Mouse (Mus musculus): ENCODE results near the gene Cbx6.
"Not testable (repeated sequence)": the region's sequence is repeated elsewhere in the genome, so short reads cannot be mapped to it uniquely, and the experiment has no call there.

The Cbx6 gene

DNA sequence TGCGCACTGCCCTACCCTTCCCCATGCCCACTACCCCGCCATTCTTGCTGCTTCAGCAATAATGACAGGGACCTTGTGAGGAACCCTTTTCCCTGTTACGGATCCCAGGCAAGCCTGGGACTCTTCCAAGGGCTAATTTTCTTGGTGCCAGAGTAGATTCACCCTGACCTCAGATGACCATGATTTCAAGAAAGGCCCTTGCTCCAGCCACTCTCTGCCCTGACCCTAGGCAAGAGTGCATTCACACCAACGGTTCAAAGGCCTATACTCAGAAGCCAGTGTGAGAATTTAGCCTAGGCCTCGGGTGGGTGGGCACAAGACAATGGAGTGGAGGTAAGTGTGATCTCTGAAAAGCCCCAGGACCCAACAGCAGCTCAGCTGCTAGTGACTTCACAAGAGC is 5.1 kb downstream of the Cbx6 start:
- DNase-seq: no peak

- peak; percentile 51 for DNase-seq
These were observed 6.0 kb downstream of the Cbx6 start for GRCm38 (mm10) chr15:79828366-79829035.

- peak; percentile 30 for DNase-seq
These were observed 6.7 kb downstream of the Cbx6 start for GRCm38 (mm10) chr15:79827778-79828210.

GRCm38 (mm10) chr15:79827061-79827777 is 7.3 kb downstream of the Cbx6 start:
- DNase-seq: peak; percentile 17

DNA sequence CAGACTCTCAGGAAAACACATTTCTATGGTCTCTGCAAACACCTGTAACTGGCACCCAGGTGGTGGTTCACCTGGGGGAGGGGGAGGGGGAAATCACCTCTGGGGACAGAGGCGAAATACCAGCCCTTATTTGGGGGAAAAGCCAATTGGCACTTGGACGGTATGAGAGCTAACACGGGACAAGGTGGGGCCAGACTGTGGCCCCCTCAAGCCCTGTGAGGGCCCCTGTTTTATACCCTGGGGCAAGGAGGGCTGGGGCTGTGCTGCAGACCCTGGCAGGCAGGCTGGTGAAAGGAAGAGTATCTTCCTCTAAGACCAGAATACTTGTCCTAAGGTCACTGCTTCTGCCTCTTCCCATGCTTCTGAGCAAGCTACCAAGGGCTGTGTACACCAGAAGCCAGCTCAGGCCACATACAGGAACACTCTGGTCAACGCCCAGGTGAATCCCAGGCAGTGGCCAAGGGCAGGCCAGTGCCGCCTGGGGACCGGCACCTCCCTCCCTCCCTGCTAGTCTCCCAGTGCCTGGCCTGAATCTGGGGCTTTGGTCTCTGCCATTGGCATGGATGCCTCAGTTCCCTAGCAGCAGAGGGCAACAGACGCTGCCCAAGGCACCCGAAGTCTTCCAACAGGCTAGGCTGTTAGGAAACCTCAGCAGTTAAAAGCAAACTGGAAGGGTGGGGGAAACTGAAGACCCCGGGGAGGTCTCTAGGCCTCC is 8.1 kb downstream of the Cbx6 start:
- peak; percentile 9 for DNase-seq

DNA sequence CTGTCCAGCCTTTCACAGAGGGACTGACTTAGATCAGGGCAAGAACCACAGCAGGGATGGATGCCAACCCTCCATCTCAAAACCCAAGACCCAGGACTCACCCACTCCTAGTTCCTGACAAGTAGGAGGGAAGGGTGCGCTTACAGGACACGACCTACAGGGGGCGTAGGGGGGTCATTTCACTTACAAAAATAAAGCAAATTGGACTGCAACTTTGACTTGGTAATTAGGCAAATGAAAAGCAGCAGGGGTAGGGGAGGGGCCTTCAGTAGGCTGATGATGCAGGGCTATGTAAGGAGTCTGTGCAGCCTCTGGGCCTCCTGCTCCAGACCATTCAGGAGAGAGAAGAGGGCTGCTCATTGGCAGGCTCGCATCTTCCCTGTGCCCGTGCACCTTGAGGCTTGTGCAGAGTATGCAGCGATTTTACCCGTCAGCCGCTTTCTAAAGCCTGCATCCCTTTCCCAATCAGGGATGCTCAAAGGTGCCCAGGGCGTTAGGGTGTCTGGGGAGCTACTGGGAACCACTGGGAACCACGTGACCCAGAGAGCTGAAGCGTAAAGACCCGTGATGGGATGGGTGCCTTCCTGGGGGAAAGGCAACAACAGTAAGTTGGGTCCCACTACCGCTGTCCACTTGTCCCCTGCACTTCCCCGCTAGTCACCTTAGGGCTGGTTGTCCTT is 9.2 kb downstream of the Cbx6 start:
- no peak for DNase-seq

DNA sequence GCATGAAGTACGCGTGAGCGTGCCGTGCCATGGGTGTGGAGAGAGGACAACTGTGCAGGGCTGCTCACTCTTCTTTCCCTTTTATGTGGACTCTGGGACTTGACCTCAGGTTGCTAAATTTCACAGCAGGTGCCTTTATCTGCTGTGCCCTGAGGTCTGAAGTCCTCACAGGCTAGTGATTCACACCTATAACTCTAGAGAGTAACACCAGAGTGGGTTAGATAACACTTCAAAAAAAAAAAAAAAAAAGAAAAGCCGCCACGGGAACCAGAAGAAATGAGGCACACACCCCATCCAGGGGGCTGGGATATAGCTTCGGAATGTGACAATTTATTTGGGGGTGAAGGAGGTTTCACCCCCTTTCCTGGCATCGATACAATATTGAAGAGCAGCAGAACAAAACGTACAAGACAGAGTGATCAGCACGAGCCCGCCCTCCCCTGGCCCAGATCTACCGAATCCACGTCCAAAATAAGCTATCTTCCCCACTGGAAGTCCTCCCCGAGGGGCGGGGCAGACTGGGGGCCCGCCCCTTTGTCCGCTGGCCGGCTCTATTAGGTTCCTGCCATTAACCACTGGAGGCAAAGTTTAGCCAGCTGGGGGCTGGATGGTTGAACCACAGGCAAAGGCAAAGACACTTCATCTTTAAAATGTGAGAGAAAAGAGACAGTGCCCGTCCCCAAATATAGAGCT is 10.8 kb downstream of the Cbx6 start:
- DNase-seq: peak; percentile 37

GRCm38 (mm10) chr15:79822265-79823199 is 12.0 kb downstream of the Cbx6 start:
- peak; percentile 46 for DNase-seq

GRCm38 (mm10) chr15:79818325-79818724 is 16.2 kb downstream of the Cbx6 start:
- no peak for DNase-seq

DNA sequence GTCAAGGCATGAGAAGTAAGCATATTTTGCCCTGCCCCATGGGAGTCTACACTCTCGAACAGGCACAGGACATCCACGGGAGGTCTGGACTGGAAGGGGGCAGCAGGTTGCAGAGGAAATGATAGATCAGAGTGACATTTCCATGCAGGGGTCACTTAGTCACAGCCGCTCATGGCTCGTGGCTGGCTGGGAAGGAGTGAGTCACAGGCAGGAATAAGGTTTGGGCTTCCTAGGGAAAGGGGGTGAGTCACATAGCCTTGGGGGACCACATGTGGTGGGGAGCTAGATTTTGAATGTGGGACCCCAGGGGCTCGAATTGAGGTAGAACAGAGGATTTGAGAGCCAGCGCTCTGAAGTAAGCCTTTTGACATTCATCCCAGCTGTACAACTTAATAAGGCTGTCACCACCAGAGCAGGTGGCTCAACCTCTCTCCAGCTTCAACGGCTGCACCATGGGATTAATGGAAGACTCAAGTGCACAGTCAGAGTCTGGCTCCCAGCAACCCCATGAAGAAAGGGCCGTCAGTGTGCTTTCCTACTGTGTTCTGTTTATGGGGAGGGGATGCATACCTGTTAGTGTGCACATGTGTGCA is 20.7 kb downstream of the Cbx6 start:
- DNase-seq: no peak

DNA sequence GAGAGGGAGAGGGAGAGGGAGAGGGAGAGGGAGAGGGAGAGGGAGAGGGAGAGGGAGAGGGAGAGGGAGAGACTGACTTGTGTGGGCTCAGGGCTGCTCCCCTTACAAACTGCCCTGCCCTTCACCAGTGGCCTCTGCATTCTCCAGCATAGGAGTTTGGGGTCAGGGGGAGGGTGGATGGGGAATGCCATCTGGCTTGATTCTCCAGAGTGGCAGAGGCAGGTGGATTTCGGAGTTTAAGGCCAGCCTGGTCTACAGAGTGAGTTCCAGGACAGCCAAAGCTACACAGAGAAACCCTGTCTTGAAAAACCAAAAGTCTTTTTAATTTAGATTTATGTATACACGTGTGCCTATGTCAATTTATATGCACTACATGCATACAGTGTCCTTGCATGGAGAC is 21.6 kb downstream of the Cbx6 start:
- DNase-seq: not testable (repeated sequence)

GRCm38 (mm10) chr15:79810997-79811396 is 23.5 kb downstream of the Cbx6 start:
- DNase-seq: no peak

DNA sequence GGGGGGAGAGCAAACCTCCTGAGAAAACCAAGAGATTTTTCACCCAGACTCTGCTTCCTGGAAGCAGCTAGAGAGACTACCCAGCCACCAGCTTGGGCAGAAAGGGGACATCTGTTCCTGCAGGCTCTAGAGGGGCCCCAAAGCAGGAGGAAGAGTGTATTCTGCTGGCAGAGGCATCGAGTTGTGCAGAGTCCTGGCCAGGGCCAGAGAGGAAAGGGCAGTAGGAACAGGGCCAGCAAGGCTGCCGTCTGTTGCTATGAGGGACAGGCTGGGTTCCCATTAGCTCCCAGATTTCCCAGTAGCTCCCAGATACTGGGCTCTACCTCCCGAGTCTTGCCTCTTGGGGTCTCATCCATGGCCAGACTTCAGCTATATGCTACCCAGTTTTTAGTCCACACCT is 24.4 kb downstream of the Cbx6 start:
- no peak for DNase-seq

GRCm38 (mm10) chr15:79808658-79809057 is 25.8 kb downstream of the Cbx6 start:
- no peak for DNase-seq

GRCm38 (mm10) chr15:79808114-79808513 is 26.4 kb downstream of the Cbx6 start:
- DNase-seq: peak; percentile 55

DNA sequence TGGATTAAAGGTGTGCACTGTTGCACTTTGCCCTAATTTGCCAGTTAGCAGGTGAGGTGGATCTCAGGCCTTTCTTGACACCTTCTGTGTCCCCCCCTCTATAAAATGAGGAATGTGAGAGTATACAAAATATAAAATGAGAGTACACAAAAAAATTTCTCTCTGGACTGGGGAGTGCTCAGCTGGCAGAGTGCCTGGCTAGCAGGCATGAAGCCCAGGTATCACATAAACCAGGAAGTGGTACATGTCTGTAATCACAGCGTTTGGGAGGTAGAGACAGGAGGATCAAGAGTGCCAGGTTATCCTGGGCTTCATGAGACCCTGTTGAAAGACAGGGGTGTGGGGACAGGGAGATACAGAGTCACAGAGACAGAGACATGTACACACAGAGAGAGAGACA is 27.4 kb downstream of the Cbx6 start:
- no peak for DNase-seq

GRCm38 (mm10) chr15:79805246-79805645 is 29.2 kb downstream of the Cbx6 start:
- no peak for DNase-seq

- peak; percentile 72 for DNase-seq
These were observed 30.0 kb downstream of the Cbx6 start, which contains the start of gene Nptxr for GRCm38 (mm10) chr15:79804352-79805071. TSS of gene Nptxr (minus strand) at chr15:79804766.

DNA sequence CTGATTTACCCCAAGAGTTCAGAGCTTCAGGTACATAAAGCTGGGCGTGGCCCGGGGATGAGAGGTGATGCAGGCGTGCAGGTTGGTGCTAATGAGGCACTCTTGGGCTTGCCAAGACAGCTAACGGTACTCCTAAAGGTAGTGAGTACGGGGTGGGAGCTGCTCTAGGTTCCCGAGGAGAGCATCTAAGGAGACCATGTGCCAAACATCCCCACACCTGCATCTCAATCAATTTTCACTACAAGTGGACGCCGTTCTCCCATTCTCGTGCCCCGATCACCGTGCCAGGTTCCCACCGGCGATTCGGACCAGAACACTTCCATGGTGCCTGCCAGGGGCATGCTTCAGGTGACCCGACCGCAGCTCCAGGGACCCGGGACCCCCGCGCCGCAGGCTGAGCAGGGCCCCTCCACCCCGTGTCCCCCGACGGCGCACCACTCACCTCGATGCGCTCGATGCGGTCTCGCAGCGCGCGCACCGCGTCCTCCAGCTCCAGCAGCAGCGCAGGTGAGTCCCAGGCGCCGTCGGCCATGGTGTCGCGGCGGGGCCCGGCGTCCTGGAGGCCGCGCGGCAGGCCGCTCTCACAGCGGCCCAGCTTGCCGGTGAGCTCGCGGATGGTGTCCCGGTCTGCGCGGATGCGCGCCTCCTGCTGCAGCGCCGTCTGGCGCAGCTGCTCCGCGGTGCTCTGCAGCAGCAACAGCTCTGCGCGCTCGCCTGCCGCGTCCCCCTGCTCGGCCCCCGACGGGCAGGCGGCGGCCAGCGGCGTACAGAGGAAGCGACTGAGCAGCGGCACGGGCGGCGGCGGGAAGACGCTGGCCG is 30.7 kb downstream of the Cbx6 start:
- peak; percentile 31 for DNase-seq

Measured in right cerebral cortex, postnatal 14 days (tissue).